Mouse (Mus musculus) cerebellum, adult 8-10 months (tissue): ENCODE measurements at regions not wholly inside any gene's neighbourhood (a gene's known extent, or its start where the extent isn't known, plus 50 kb on each side); places are given as distances from the start of the nearest gene placed in this dataset.
"Not testable (repeated sequence)": the region's sequence is repeated elsewhere in the genome, so short reads cannot be mapped to it uniquely, and the experiment has no call there.

ENCODE experiments used
- DNase-seq: peaks from one replicate; pipeline ENCODE4 v3.0.0; 2022

DNA sequence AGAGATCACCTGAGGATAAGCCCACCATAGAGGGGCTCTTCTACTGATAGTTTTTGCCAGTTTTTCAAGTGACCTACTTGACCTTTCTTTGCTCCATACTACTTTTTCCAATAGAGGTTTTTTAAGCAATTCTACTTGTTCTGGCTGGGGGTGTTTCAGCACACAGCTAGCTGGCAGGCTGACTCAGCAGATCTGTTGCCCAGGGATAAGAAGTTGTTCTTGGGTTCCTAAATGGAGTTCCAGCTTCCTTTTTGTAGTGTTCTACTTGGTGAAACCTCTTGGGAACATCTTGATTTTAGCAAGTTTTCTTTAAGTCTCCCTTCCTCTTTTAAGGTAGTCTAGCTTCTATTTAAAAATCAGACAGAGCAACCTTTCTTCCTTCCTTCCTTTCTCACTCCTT lies 61.0 kb downstream of the 4930474N05Rik start:
- DNase-seq, result no peak

DNA sequence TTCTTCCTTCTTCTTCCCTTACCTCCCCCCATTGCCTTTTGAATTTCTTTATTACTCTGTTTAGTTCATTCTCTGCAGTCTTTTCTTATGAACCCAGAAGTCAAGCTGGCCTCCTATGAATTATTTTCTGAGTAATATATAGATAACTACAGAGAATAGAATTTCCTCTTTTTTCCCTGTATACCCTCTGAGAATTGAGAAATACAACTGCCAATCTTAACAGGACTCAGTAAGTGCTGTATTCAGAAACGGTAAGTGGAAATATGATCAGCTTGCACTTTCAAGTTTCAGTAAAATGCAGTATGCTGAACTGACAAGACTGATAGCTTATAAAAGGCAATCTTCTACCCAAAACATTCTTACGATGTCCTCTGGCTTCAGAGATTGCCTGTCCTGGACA lies 61.5 kb downstream of the 4930474N05Rik start:
- DNase-seq, result no peak

DNA sequence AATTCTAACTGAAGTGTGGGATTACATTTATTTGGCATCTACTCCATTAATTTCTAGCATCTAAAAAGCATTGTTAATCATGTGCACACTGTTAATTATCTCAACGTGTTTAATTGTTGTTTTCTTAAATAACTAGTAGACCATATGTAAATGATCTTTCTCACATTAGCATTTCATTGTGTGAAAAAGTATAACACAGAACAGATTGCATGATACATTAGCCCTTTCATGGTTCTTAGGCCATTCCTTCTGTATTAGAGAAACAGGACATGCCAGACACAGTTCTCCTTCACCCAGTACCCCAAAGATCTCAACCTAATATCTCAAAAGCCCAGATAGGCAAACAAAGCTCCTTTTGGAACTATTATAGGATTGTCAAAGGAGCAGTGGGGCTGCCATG lies 89.0 kb downstream of the 4930474N05Rik start:
- DNase-seq, result no peak

DNA sequence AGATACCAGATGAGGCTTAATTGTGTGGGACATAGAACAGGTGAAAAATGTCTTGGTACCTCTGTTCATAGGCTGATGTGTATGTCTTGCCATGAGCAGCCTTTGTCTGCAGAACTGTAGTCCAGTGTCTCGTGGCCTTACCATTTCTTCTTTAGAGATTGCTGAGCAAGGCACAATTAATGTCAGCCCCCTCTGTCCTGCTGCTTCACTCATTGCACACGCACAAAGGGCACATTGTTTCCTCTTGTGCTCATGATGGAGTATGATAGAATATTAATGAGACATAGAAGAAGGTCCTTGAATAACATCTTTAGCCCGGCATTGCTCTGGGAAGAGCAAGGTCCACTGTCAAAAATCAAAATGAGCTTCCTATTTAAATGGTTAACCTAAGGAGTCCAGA lies 101.8 kb downstream of the 4930474N05Rik start:
- DNase-seq, result no peak

DNA sequence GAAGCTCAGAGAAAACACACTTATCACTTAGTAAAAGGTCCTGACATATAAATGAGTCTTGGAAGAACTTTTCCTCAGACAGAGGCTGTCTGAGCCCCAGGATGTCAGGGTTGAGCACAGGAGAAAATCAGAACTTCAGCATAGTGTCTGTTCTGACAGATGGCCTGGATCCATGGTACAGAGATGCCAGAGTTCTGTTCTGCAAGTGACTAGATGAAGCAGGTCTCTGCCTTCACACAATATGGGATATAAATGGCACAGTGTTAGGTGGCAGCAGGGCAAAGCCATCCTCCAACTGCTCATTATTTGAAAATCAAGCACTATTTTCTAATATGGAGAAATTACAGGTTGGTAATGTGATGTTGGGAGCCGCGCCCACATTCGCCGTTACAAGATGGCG lies 103.7 kb downstream of the 4930474N05Rik start:
- no peak for DNase-seq

DNA sequence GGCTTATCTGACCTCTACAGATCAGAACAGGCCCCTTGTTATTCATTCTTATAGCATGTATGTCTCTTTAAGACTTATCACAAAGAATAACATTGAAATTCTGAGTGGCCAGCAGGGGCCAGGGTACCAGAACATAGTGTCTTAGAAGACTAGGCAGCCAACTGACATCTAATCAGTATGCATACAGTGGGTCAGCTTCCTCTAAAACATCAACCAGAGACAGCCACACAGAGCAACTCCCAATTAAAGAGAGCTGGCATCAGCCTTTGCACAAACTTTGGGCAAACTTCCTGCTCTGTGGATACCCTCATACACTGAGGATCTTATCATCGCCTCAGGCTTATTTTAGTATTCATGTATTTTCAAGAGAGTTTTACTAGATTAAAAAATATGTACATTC lies 109.1 kb downstream of the 4930474N05Rik start:
- no peak for DNase-seq

GRCm38 (mm10) chr14:36212830-36213229 lies 118.1 kb downstream of the 4930474N05Rik start:
- DNase-seq, result peak; percentile 23

DNA sequence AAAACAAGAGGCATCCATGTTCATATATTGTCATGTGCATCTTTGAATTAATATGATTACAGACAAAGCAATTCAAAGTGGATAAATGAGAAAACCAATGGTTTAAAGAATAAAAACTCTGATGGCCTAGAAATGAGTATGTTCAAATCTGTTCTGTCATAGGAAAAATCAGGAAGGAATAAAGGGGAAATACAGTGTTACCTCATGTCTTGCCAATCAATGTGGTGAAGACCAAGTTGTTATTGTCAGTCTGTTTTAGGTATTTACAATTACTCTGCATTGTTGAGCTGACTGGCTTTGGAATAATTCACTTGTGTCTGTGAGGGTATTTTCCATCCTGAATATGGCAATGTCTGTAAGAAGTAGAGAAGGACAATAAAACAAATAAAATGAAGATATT lies 151.1 kb downstream of the 4930474N05Rik start:
- no peak for DNase-seq

GRCm38 (mm10) chr14:36262126-36262525 lies 167.4 kb downstream of the 4930474N05Rik start:
- DNase-seq, result no peak

DNA sequence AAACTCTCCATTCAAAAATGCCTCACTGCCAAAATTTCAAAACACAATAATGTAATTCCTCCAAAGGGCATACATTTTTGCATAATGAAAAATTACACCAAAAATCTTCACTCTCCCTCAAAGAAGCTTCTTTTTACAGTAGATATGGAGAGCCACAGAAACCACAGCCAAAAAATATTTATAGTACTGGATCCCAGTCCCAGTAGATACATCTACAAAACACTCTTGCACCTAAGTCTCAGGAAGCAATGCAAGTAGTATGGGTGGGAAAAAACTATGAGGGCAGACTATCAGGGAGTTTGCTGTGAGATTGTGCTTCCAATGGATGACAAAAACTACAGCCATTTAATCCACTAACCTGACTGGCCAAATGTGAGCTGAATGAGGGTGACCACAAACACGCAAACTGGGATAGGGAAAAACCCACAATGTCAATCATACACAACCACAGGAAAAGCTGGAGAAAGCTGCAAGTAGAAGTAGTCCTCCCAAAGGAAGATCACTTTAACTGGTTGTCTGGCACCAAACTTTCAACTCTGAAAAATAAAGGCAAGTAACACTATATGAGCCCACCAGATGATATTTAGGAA lies 189.2 kb downstream of the 4930474N05Rik start:
- no peak for DNase-seq

GRCm38 (mm10) chr14:36288697-36289286 lies 194.1 kb downstream of the 4930474N05Rik start:
- no peak for DNase-seq

- DNase-seq, result no peak
Observed at GRCm38 (mm10) chr14:36310324-36310723, 215.6 kb downstream of the 4930474N05Rik start.

GRCm38 (mm10) chr14:36314673-36315072 lies 220.0 kb downstream of the 4930474N05Rik start:
- not testable (repeated sequence) for DNase-seq

DNA sequence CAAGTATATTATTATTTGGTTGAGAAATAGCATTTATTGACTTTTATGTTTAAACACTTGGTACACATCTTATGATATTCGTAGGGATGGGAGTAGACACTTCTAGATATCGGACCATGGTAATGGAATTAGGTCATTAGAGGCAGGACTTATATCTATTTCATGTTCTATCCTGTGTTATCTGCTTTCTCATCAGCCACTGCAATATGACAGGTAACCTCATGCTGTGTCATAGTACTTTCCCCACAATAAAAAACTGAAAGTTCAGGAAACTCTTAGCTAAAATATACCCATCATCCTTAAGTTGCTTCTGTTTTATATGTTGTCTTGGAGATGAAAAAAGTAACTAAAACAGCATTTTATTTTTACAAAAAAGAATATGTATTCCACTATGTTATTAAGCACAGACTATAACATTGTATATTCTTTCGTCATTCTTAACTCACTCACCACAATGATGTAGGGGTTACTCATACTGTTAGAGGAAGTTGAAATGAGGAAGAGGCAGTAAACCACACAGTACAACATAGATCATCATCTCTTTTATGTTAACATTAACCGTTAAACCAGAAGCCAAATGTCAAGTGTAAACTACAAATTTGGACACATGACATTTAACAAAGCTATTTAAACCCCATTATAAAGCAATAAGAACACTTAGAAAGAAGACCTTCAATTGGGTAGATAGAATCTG lies 221.8 kb downstream of the 4930474N05Rik start:
- no peak for DNase-seq

GRCm38 (mm10) chr14:36328258-36328891 lies 233.7 kb downstream of the 4930474N05Rik start:
- DNase-seq, result no peak

- no peak for DNase-seq
Observed at GRCm38 (mm10) chr14:36340832-36341231, 246.1 kb downstream of the 4930474N05Rik start.
